Mouse (Mus musculus) bone marrow macrophage, adult 2 months (primary cell): ENCODE data around the gene Mrps7. TPM values are rescaled to one million over a fixed set of nuclear protein-coding genes. Genes with fewer than 3 reads are reported as not detected.

Source experiments
- H3K27ac ChIP-seq: 2 replicates; pipeline ENCODE4 v1.5.1; 2012; ENCODE audit warnings: low read depth, low read length; ENCODE audit not compliant: insufficient read depth
- H3K4me1 ChIP-seq: 2 replicates; pipeline ENCODE4 v1.6.1; 2012; ENCODE audit warnings: low read length; ENCODE audit not compliant: control insufficient read depth, insufficient read depth
- H3K4me3 ChIP-seq: 2 replicates; pipeline ENCODE4 v1.5.1; 2012; ENCODE audit warnings: mild to moderate bottlenecking, low read length, moderate library complexity; ENCODE audit not compliant: insufficient read depth
- CTCF ChIP-seq: IDR thresholded peaks from 2 replicates; pipeline ENCODE4 v1.5.1; 2012; ENCODE audit warnings: low read depth, mild to moderate bottlenecking, low read length, moderate library complexity
- POLR2A ChIP-seq: IDR thresholded peaks from 2 replicates; pipeline ENCODE4 v1.6.1; 2012; ENCODE audit warnings: mild to moderate bottlenecking, low read depth, low read length, borderline replicate concordance
- polyA plus RNA-seq: library from polyadenylated mRNA; stranded (reverse); fragments of >200 nt; gene quantifications from 2 replicates; pipeline ENCODE4 v1.2.4, GENCODE M21; 2012; ENCODE audit not compliant: missing spikeins, insufficient read depth, insufficient read length

The Mrps7 gene
- polyA plus RNA-seq, 1 experiment: 33.1 TPM

GRCm38 (mm10) chr11:115627705-115628464 lies 24.2 kb downstream of the Mrps7 start, which contains the start of gene Slc25a19:
TSS of gene Slc25a19 (minus strand) at chr11:115628295.
- H3K4me1 ChIP-seq: peaks cover 32% of the 10 kb centered on the region
- H3K27ac ChIP-seq: peak within 1 kb of the TSS; percentile 63
- peak within 1 kb of the TSS; percentile 91 for H3K4me3 ChIP-seq
- TF ChIP-seq POLR2A (no peak), CTCF (no peak)

- TF ChIP-seq CTCF: no peak
- no peak for TF ChIP-seq POLR2A
- H3K27ac ChIP-seq: peak overlapping the region; percentile 63
- H3K4me1 ChIP-seq: peaks cover 35% of the 10 kb centered on the region
- H3K4me3 ChIP-seq: peak overlapping the region; percentile 55
Observed at GRCm38 (mm10) chr11:115628465-115629101, 24.9 kb downstream of the Mrps7 start.

- peak overlapping the region; percentile 96 for H3K27ac ChIP-seq
- peaks cover 48% of the 10 kb centered on the region for H3K4me1 ChIP-seq
- no peak overlapping the region for H3K4me3 ChIP-seq
- TF ChIP-seq CTCF (no peak), POLR2A (no peak)
Observed at GRCm38 (mm10) chr11:115629734-115630531, 26.2 kb downstream of the Mrps7 start.

GRCm38 (mm10) chr11:115630532-115631504 lies 27.1 kb downstream of the Mrps7 start:
- peaks cover 46% of the 10 kb centered on the region for H3K4me1 ChIP-seq
- H3K4me3 ChIP-seq: peak overlapping the region; percentile 49
- TF ChIP-seq CTCF: no peak
- TF ChIP-seq POLR2A: no peak
- H3K27ac ChIP-seq: peak overlapping the region; percentile 96

GRCm38 (mm10) chr11:115631505-115631890 lies 27.8 kb downstream of the Mrps7 start:
- Histone ChIP-seq H3K4me1 (peaks cover 46% of the 10 kb centered on the region), H3K27ac (peak overlapping the region; percentile 92), H3K4me3 (peak overlapping the region; percentile 49)
- TF ChIP-seq CTCF (peak; percentile 58), POLR2A (no peak)

GRCm38 (mm10) chr11:115632247-115632646 lies 28.5 kb downstream of the Mrps7 start:
- H3K4me3 ChIP-seq: no peak overlapping the region
- peak overlapping the region; percentile 92 for H3K27ac ChIP-seq
- peaks cover 41% of the 10 kb centered on the region for H3K4me1 ChIP-seq
- TF ChIP-seq CTCF (no peak), POLR2A (no peak)

- TF ChIP-seq POLR2A: no peak
- no peak for TF ChIP-seq CTCF
- no peak overlapping the region for H3K4me3 ChIP-seq
- peaks cover 41% of the 10 kb centered on the region for H3K4me1 ChIP-seq
- peak overlapping the region; percentile 73 for H3K27ac ChIP-seq
Observed at GRCm38 (mm10) chr11:115632862-115633261, 29.1 kb downstream of the Mrps7 start.

- H3K4me1 ChIP-seq: peaks cover 46% of the 10 kb centered on the region
- peak overlapping the region; percentile 51 for H3K27ac ChIP-seq
- H3K4me3 ChIP-seq: no peak overlapping the region
- no peak for TF ChIP-seq CTCF
- TF ChIP-seq POLR2A: no peak
Observed at GRCm38 (mm10) chr11:115634109-115634508, 30.4 kb downstream of the Mrps7 start.

- Histone ChIP-seq H3K4me3 (no peak overlapping the region), H3K27ac (no peak overlapping the region), H3K4me1 (peaks cover 51% of the 10 kb centered on the region)
- TF ChIP-seq CTCF (no peak), POLR2A (no peak)
Observed at GRCm38 (mm10) chr11:115635041-115635440, 31.3 kb downstream of the Mrps7 start.
